Mouse (Mus musculus) T-helper 1 cell (primary cell): Measurements from ENCODE around the gene Gm20671.
"Not testable (repeated sequence)": the region's sequence is repeated elsewhere in the genome, so short reads cannot be mapped to it uniquely, and the experiment has no call there.

Source experiments
- in situ Hi-C: fragments of 300-600 bp; cut with MboI, MseI; formaldehyde crosslinking; loops from one replicate; pipeline ENCODE4 v1.15.1; 2025; ENCODE audit warnings: high pct_unique_total_duplicates

Gm20671 gene

DNA sequence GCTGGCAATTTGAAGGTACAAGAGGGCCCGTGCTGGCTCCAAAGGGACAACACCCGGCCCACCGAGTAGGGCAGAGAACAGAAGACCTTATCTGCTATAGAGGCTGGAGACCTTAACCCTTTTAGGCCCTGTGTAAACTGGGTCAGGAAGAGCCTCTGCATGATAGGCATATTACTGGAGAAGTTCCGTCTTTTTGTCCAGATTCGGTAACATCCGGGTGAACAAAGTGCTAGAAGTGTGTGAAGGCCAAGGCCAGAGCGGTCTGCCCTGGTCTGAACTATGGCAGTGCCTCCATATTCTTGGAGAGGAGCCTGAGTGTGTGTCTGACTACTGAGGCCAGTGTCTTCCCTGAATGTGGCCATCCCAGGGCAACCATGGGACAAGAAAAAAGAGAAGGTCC, at the start of gene Gm20671:
Gm20671 (minus strand) TSS at position 101 of the 400 bp plus-strand sequence.
- in situ Hi-C loops: no loop called here

- in situ Hi-C loops: no loop called here
Measured at GRCm38 (mm10) chr5:32872346-32872745, 45.4 kb upstream of the Gm20671 start.

DNA sequence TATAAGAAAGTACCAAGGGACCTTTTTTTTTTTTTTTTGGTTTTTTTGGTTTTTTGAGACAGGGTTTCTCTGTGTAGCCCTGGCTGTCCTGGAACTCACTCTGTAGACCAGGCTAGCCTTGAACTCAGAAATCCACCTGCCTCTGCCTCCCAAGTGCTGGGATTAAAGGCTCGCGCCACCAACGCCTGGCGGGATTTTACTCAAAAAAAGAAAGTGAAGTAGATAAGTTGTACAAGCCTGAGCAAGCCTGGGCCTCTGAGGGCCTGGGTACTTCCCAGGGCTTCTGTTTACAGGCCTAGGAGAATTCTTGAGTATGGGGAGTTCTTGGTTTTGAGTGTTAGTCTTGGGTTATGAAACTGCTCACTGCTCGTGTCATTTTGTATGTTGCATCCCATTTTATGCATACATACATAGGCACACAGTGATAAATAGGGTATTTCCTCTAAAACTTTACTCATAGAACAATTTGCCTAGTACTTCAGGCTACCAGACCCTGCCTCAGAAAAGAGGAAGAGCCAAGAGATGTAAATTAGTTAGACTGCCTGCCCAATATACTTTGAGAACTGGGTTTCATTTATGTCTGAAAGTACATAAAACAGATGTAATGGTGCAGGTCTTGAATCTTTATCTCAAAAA, 42.6 kb upstream of the Gm20671 start:
- in situ Hi-C loops: no loop called here

GRCm38 (mm10) chr5:32863253-32864228, 36.6 kb upstream of the Gm20671 start, which contains the start of gene Depdc5:
Gene Depdc5 (plus strand): TSS chr5:32863701.
- in situ Hi-C loops: no loop called here

- in situ Hi-C loops: no loop called here
Measured at GRCm38 (mm10) chr5:32862469-32863132, 35.7 kb upstream of the Gm20671 start.

GRCm38 (mm10) chr5:32861082-32861481, 34.2 kb upstream of the Gm20671 start:
- in situ Hi-C loops: no loop called here

DNA sequence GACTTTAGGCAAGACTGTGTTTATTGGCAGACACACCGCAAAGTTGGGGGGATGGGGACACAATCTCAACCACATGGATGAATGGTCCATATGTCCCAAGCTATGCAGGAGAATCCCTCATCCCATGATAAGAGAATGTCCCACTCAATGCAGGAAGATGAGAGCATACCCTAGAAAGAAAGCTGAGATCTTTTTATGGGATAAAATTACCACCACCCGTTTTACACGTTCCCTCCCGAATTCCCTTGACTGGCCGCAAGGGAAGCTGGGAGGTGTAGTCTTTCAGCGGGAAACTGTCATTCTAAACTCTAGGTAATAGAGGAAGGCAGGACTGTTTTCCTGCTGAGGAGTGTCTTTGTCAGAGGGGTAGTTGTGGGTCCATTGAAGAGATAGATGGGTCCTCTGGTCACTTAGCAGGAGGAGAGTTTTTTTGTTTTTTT, 30.9 kb upstream of the Gm20671 start:
- in situ Hi-C loops: no loop called here

- in situ Hi-C loops: not testable (repeated sequence)
Measured at GRCm38 (mm10) chr5:32855274-32855673, 28.4 kb upstream of the Gm20671 start.

DNA sequence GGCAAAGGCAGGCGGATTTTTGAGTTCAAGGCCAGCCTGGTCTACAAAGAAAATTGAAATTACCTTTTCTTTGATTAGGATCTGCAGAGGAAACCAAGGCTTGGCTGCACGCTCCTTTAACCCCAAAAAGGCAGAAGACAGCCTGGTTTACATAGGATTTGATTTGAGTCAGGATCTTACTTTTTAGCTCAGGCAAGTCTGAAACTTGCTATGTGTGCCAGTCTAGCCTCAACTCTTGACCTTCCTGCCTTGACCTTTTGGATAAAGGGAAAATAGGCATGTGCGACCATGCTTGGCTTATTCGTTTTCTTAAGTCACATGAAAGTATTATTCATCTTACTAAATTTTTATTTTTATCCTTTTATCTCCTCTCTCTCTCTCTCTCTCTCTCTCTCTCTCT, 27.9 kb upstream of the Gm20671 start:
- in situ Hi-C loops: loop anchor here (5.0 kb wide), 1 partner anchor 58 kb away; no protein-coding TSS in a partner anchor

GRCm38 (mm10) chr5:32853731-32854507, 27.0 kb upstream of the Gm20671 start, which contains the start of gene Prr14l:
Gene Prr14l (minus strand): TSS chr5:32854256.
- in situ Hi-C loops: loop anchor here (5.0 kb wide), 1 partner anchor 57 kb away; no protein-coding TSS in a partner anchor

DNA sequence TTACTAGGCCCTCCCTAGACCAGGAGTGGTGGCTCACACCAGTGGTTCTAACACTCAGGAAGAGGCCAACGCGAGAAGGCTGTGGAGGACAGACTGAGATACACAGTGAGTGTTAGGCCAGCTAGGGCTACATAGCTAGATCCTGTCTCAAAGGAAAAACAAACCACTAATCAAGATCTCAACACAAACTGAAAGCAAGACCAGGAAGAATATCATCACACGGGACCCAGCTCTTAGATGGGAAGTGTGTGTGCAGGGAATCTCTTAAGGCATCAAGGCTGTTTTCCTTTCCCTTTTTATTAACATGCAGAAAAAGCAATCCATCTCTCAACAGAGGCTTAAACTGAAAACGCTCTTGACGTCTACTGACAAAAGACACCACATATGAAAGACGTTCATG, 25.1 kb upstream of the Gm20671 start:
- in situ Hi-C loops: loop anchor here (5.0 kb wide), 1 partner anchor 55 kb away; no protein-coding TSS in a partner anchor

- in situ Hi-C loops: not testable (repeated sequence)
Measured at GRCm38 (mm10) chr5:32849580-32849979, 22.7 kb upstream of the Gm20671 start.

- in situ Hi-C loops: no loop called here
Measured at GRCm38 (mm10) chr5:32849178-32849577, 22.3 kb upstream of the Gm20671 start.

- in situ Hi-C loops: no loop called here
Measured at GRCm38 (mm10) chr5:32840029-32840428, 13.1 kb upstream of the Gm20671 start.

DNA sequence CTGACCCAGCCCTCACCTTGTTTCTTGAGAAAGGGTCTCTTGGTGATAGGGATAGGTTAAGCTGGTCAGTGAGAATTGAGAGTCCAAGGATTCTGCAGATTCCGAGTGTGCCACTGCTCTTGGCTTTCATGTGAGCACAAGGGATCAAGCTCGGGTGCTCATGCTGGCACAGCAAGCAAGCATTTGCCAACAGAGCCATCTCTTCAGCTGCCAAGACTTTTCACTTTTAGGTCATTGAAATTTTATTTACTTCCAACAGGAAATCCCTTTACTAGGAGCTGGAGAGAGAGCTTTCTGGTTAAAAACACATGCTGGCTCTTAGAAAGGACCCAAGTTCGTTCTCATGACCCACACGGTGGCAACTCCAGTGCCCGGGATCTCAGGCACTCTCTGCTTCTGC, 10.1 kb upstream of the Gm20671 start:
- in situ Hi-C loops: no loop called here

DNA sequence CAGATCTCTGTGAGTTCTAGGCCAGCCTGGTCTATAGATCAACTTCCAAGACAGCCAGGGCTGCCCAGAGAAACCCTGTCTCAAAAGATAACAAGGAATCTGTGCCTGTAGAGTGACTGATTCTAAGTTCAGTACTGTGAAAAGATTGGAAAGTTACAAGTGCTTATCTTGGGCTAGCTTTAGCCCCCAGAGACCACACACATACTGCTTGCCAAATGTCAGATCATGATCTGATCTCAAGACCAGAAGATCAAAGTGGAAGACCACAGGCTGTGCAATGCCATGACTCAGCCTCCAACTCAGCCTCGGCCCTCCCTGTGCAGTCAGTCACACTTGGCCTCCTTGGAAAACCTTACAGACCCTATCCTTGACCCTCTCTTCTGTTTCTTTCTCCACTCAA, 7.6 kb upstream of the Gm20671 start:
- in situ Hi-C loops: no loop called here

- in situ Hi-C loops: no loop called here
Measured at GRCm38 (mm10) chr5:32830054-32830453, 3.1 kb upstream of the Gm20671 start.

DNA sequence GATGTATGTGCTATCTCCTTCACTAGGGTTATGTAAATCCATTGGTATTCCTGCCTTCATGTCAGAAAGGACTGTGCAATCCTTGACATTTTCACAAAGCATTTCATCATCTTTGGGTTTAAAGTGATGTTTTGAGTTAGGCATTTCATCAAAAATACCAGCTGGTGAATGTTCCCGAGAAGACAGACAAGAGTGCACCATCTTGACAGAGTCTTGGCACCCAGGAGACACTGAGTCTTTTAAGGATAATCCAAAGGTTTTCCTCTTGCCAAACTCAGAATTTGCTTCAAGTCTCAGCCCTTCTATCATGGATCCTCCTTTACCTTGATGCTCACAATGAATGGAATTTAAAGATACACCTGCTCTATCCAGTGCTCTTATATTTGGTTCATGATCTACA, 1.9 kb upstream of the Gm20671 start:
- in situ Hi-C loops: not testable (repeated sequence)

DNA sequence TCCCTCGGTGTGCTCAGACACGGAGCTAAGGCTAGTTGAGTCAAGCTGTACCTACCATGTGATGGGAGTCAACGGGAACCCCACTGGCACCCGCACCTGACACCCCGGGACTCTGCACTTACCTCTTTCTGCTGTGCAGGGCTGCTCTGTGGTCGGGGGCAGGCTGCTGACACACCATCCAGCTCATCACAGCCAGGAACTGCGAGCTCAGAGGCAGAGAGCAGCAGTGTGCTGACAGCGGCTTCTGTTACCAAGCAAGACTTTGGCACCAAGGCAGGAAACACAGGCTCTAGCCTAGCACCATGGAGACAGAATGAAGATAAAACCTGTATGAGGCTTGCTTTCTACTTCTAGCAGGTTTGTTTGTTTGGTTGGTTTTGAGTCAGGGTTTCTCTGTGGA, 6.4 kb downstream of the Gm20671 start:
- in situ Hi-C loops: no loop called here

DNA sequence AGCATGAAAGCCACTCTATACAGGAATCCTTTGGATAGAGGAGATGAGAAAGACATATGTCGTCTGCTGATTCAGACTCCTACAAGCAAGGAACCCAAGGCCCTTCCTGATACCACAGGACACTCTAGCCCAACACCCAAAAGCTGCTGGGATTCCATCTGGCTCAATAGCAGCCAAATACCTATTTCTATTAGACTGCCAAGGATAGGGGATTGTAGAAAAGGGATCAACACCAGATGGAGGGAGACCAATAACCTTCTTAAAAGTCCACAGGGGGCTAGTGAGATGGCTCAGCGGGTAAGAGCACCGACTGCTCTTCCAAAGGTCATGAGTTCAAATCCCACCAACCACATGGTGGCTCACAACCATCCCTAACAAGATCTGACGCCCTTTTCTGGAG, 11.5 kb downstream of the Gm20671 start:
- in situ Hi-C loops: no loop called here

DNA sequence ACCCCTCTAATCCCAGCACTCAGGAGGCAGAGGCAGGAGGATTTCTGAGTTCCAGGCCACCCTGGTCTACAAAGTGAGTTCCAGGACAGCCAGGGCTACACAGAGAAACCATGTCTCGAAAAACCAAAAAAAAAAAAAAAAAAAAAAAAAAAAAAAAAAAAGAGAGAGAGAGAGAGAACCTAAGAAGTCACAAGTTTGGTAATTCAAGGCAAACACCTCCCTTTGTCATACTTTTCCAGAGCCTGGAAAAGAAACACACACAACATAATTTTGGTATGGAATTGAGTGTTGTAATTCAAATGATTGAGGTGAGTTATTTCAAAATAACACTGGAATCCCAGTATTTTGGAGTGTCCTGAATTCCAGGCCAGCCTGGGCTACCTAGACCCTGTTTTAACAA, 40.5 kb downstream of the Gm20671 start:
- in situ Hi-C loops: not testable (repeated sequence)
